Mouse (Mus musculus): ENCODE results near the gene Tmem87a.

GRCm38 (mm10) chr2:120337886-120338285 lies 66.0 kb downstream of the Tmem87a start:
- TF ChIP-seq CHD2 (IDR thresholded peaks at IDR 0.05; ENCODE audit: low read depth, low read length): no peak
- no peak for TF ChIP-seq ZC3H11A (IDR thresholded peaks at IDR 0.05; ENCODE audit: borderline replicate concordance, low read depth, low read length)
- no peak for TF ChIP-seq MAFK (IDR thresholded peaks at IDR 0.05; ENCODE audit: insufficient read depth, low read depth, low read length)
- no peak for TF ChIP-seq HCFC1 (IDR thresholded peaks at IDR 0.05; ENCODE audit: borderline replicate concordance, insufficient read depth, low read length)
- TF ChIP-seq ZNF384 (IDR thresholded peaks at IDR 0.05; ENCODE audit: low read depth, low read length): no peak
